11 mouse cellular contexts compared by ENCODE assay signal in the genomic region with DNA sequence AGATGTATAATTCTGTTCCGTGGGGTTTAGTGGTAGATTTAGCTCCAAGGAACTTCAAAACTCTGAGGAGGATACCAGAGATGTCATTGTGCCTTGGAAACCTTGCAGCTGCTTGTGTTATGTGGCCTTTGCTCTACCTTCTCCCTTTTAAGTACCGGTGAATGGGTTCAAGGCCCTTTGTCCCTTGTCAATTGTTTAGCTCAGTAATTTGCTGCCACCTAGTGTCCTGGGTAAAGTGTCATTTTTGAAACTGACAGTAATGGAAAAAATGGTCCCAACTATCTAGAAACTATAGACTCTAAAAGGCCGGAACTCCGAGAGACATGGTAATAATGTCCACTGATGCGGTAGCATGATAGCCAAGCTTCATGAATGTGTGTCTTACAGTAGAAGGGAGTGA.
DNase-seq lines count a peak whose midpoint lies in the region; ATAC-seq and TF ChIP-seq lines count a peak whose summit lies in the region.
"Had no signal": no experiment of that assay in that cellular context is flagged by ENCODE, and none has a peak within 500 bp of the region (broad histone marks: within the 10 kb centered on the region; RNA-seq: fewer than 3 reads in every experiment).

No protein-coding gene starts in this region.

- no peaks in the 10 kb centered on the region for H3K27me3 ChIP-seq in kidney, embryonic 14.5 days (ENCODE audit: control insufficient read depth, insufficient read depth, low read length)
- H3K27me3 ChIP-seq: heart, embryonic 15.5 days; megakaryocyte, embryonic 14.5 days had no signal

- no peaks in the 10 kb centered on the region for H3K36me3 ChIP-seq in kidney, embryonic 14.5 days (ENCODE audit: control insufficient read depth, insufficient read depth, low read length)
- H3K36me3 ChIP-seq: heart, embryonic 15.5 days had no signal

- DNase-seq in adrenal gland, postnatal 10 days, result peak; percentile 12
- no peak for DNase-seq in adrenal gland, adult 8-10 months
- peak; percentile 11 for DNase-seq in kidney, adult 18-20 months
- peak; percentile 63 for DNase-seq in 3T3-L1 (ENCODE audit: low read depth, low spot score)
- no peak for DNase-seq in ovary, adult 18-20 months (ENCODE audit: low spot score)

- TF ChIP-seq POLR2A in cortical plate, adult 2 months (IDR thresholded peaks at IDR 0.05; ENCODE audit: extremely low read depth, insufficient read depth, low read length), result no peak

- no peaks in the 10 kb centered on the region for H3K9me3 ChIP-seq in kidney, embryonic 14.5 days (ENCODE audit: control insufficient read depth, low read length)
- H3K9me3 ChIP-seq: heart, embryonic 15.5 days had no signal

- H3K4me1 ChIP-seq in kidney, embryonic 14.5 days (ENCODE audit: control insufficient read depth, insufficient read depth, low read length), result 0 out of 2 replicates have a peak, but pooled peaks cover 2% of the 10 kb centered on the region
- peaks cover 5% of the 10 kb centered on the region for H3K4me1 ChIP-seq in cortical plate, adult 2 months (ENCODE audit: control insufficient read depth, insufficient read depth, low read length)
- H3K4me1 ChIP-seq: megakaryocyte, embryonic 14.5 days had no signal

- H3K9ac ChIP-seq in kidney, embryonic 14.5 days (ENCODE audit: low read depth, low read length), result no peak overlapping the region
- H3K9ac ChIP-seq: heart, embryonic 15.5 days had no signal

- H3K4me3 ChIP-seq in kidney, embryonic 14.5 days (ENCODE audit: low read length), result no peak overlapping the region
- no peak overlapping the region for H3K4me3 ChIP-seq in cortical plate, adult 2 months (ENCODE audit: insufficient read depth, low read length)
- H3K4me3 ChIP-seq: heart, embryonic 15.5 days; megakaryocyte, embryonic 14.5 days had no signal

- TF ChIP-seq CTCF in cortical plate, adult 2 months (IDR thresholded peaks at IDR 0.05; ENCODE audit: extremely low read depth, insufficient read depth, low read length), result peak; percentile 30; the same call in 1 of the 2 replicates

- ATAC-seq in kidney, embryonic 14.5 days (ENCODE audit: low FRiP score, low TSS enrichment), result no peak
- ATAC-seq in megakaryocyte progenitor cell, adult 5-6 weeks (replicated peaks; ENCODE audit: poor library complexity), result no peak
- ATAC-seq: forebrain, embryonic 16.5 days had no signal

- 65% methylated on average over 5 of the region's 5 CpGs for WGBS in kidney, embryonic 14.5 days

- H3K4me2 ChIP-seq in kidney, embryonic 14.5 days (replicated peaks; ENCODE audit: low read depth, low read length), result no peak overlapping the region
- H3K4me2 ChIP-seq: heart, embryonic 15.5 days had no signal

- no peak overlapping the region for H3K27ac ChIP-seq in kidney, embryonic 14.5 days (ENCODE audit: low read depth, low read length)
- H3K27ac ChIP-seq in cortical plate, adult 2 months (ENCODE audit: insufficient read depth, low read length), result no peak overlapping the region
- H3K27ac ChIP-seq: heart, embryonic 15.5 days had no signal

Comparison
In these comparisons a context has a peak if more than half of its experiments do, and no peak if none do; other contexts are left out.
1. DNase-seq: peak in adrenal gland, postnatal 10 days (single experiment), kidney, adult 18-20 months (single experiment) and 3T3-L1 (single experiment); none in adrenal gland, adult 8-10 months (single experiment) and ovary, adult 18-20 months (single experiment).